Mouse (Mus musculus) intestine, embryonic 14.5 days (tissue): ENCODE results near the gene Tbx21. TPM values are rescaled to one million over a fixed set of nuclear protein-coding genes. Genes with fewer than 3 reads are reported as not detected.

Experiments used
- ATAC-seq: fragments of 200-750 bp; cut with Nextera tagmentation; replicated peaks from 2 replicates; pipeline ENCODE4 v1.8.0; 2017; ENCODE audit warnings: low read depth, moderate number of reproducible peaks, moderate TSS enrichment, moderate library complexity; ENCODE audit not compliant: low FRiP score, low TSS enrichment
- DNase-seq: peaks from one replicate; pipeline ENCODE4 v3.0.0-alpha.2; 2018; ENCODE audit warnings: low spot score
- H3K27ac ChIP-seq: fragments of 300-500 bp; sonication (generic); 2 replicates; pipeline ENCODE4 v1.5.1; 2014; ENCODE audit warnings: low read depth, mild to moderate bottlenecking, control low read depth
- H3K27me3 ChIP-seq: fragments of 300-500 bp; sonication (generic); replicated peaks from 2 replicates; pipeline ENCODE4 v1.6.1; 2014; ENCODE audit warnings: low read length, control low read depth; ENCODE audit not compliant: control insufficient read depth, insufficient read depth
- H3K36me3 ChIP-seq: fragments of 300-500 bp; sonication (generic); 2 replicates; pipeline ENCODE4 v1.6.1; 2014; ENCODE audit warnings: low read length, control low read depth; ENCODE audit not compliant: control insufficient read depth, insufficient read depth
- H3K4me1 ChIP-seq: fragments of 300-500 bp; sonication (generic); replicated peaks from 2 replicates; pipeline ENCODE4 v1.6.1; 2014; ENCODE audit warnings: low read length, control low read depth, mixed read lengths; ENCODE audit not compliant: control insufficient read depth, insufficient read depth
- H3K4me2 ChIP-seq: fragments of 300-500 bp; sonication (generic); 2 replicates; pipeline ENCODE4 v1.6.1; 2014; ENCODE audit warnings: low read length
- H3K4me3 ChIP-seq: fragments of 300-500 bp; sonication (generic); 2 replicates; pipeline ENCODE4 v1.5.1; 2014; ENCODE audit warnings: low read depth, low read length, control low read depth, mixed read lengths
- H3K9ac ChIP-seq: fragments of 300-500 bp; sonication (generic); 2 replicates; pipeline ENCODE4 v1.6.1; 2014; ENCODE audit warnings: mild to moderate bottlenecking, low read length
- H3K9me3 ChIP-seq: fragments of 300-500 bp; sonication (generic); 2 replicates; pipeline ENCODE4 v1.6.1; 2016; ENCODE audit warnings: low read length, control low read depth; ENCODE audit not compliant: control insufficient read depth
- WGBS: fragments of 180-500 bp; shearing (Covaris S2); extraction: QIAGEN DNeasy Blood & Tissue Kit; methylation state at CpG from one replicate; pipeline ENCODE4 v1.1.7; 2014; 5-methylcytosine and 5-hydroxymethylcytosine counted together
- polyA plus RNA-seq: library from polyadenylated mRNA; unstranded; fragments of >200 nt; fragmentation: Nextera tagmentation; extraction: Ambion mirVana; gene quantifications from 2 replicates; pipeline ENCODE4 v1.2.1, GENCODE M21; 2014

Gene Tbx21
- polyA plus RNA-seq, 1 experiment from 2014 or later = not detected

DNA sequence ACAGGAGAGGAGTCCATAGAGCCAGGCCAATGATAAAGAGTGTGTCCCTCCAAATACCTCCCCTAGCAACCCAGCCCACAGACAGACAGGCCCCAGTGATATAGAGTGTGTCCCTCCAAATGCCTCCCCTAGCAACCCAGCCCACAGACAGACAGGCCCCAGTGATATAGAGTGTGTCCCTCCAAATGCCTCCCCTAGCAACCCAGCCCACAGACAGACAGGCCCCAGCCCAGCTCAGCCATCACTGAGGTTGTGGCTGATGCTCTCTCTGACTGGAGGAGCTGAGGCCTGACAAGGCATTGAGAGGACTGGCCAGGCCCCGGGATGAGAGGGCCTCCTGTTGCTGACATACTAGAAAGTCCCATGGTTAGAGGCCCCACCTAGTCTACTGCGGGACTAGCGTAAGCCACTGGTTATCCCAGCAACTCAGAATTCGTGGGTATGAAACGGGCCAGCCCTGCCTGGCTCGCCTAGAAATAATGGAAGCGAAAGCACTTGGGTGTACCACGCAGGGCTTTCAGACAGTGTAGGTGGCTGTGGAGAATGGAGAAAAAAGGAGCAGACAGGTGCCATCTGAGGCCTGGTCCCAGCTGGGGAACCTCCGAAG lies 2.5 kb downstream of the Tbx21 start:
- H3K4me1 ChIP-seq = peaks cover 9% of the 10 kb centered on the region
- no peak overlapping the region for H3K27ac ChIP-seq
- no peaks in the 10 kb centered on the region for H3K36me3 ChIP-seq
- H3K27me3 ChIP-seq = peaks cover 51% of the 10 kb centered on the region
- no peaks in the 10 kb centered on the region for H3K9me3 ChIP-seq
- H3K9ac ChIP-seq = no peak overlapping the region
- H3K4me2 ChIP-seq = no peak overlapping the region
- no peak overlapping the region for H3K4me3 ChIP-seq
- ATAC-seq (no peak), DNase-seq (peak; percentile 50)
- 79% methylated on average over 9 of the region's 9 CpGs for WGBS

DNA sequence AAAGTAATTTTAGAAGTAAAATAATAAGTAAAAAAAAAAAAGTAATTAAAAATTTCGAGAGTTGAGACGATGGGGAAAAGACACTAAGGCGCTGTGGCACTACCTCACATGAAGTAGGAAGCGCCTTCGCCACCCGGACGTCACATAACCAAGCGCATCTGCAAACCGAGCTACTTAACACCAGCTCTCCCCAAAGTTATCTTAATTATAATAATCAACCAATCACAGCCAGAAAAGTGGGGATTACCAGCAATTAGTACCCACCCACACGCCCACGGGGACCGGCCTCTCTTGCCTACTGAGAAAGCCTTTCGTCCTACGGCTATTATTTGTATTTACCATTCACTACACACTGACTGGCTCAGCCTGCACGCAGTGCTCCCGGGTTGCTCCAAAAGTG lies 6.2 kb downstream of the Tbx21 start:
- no peak for DNase-seq
- peaks cover 16% of the 10 kb centered on the region for H3K27me3 ChIP-seq
- no peak for ATAC-seq
- H3K36me3 ChIP-seq = no peaks in the 10 kb centered on the region
- no peaks in the 10 kb centered on the region for H3K9me3 ChIP-seq
- WGBS = 87% methylated on average over 16 of the region's 16 CpGs
- no peak overlapping the region for H3K9ac ChIP-seq
- H3K27ac ChIP-seq = no peak overlapping the region
- no peak overlapping the region for H3K4me3 ChIP-seq
- no peak overlapping the region for H3K4me2 ChIP-seq
- no peaks in the 10 kb centered on the region for H3K4me1 ChIP-seq

DNA sequence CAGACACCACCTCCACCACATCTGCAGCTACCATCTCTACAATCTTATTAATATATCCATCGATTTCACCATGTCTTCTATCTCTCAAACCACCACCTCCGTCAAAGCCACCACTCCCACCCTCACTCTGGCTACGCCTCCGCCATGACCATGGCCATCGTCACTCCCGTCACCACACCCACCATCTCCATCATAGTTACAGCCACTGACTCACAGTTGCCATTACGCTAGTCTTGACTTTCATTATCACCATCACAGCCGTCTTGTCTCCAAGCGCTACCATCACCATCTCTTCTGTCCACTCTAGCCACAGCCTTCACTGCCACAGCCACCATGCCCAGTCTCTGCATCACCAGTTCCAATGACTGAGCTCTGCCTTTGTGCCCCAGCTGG lies 11.0 kb downstream of the Tbx21 start:
- ATAC-seq = no peak
- WGBS = 92% methylated on average over 9 of the region's 9 CpGs

DNA sequence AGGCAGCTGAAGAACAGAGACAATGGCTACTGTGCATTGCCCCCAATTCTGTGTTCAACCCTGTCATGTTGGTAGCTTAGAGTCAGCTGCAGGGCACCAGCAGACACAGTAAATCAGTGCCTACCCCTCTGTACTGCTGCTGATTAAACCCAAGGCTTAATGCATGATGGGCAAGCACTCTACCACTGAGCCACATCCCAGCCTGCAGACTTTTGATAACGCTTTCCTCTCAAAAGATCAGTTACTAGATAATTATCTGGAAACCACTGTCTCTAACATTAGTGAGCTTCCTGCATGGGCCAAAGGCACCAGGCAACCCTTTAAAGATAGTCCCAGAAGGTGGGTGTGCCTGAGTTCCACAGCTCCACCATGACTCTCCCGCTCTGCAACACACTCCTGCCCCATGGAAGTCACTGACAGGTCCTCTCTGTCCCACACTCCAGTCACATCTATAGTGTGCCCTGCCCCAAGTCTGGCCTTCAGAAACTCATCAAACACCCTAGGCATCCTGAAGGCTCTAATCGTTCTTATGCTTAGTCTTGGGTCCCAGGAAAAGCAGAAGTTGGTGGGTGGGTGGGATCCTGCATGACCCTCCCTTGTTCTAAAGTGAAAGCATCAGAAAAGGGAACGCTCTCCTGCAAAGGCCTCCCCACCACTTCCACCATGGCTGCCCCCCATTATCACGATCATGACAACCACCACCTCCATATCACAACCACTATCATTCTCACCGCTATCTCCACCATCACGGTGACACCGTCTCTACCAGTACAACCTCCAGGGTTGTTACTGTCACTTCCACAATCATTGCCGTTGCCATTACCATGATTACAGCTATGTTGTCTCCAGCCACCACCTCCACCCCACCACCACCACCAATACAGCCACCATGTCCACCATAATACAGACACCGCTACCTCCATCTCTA lies 11.7 kb downstream of the Tbx21 start:
- H3K9me3 ChIP-seq = no peaks in the 10 kb centered on the region
- no peak for DNase-seq
- H3K9ac ChIP-seq = no peak overlapping the region
- H3K27ac ChIP-seq = no peak overlapping the region
- WGBS = 90% methylated on average over 10 of the region's 10 CpGs
- H3K4me2 ChIP-seq = no peak overlapping the region
- no peaks in the 10 kb centered on the region for H3K36me3 ChIP-seq
- no peak for ATAC-seq
- no peak overlapping the region for H3K4me3 ChIP-seq
- H3K4me1 ChIP-seq = no peaks in the 10 kb centered on the region
- H3K27me3 ChIP-seq = peaks cover 26% of the 10 kb centered on the region

More for the DNA sequence above, 11.0 kb downstream of the Tbx21 start:
- H3K9me3 ChIP-seq = no peaks in the 10 kb centered on the region
- no peak overlapping the region for H3K4me3 ChIP-seq
- H3K27ac ChIP-seq = no peak overlapping the region
- H3K36me3 ChIP-seq = no peaks in the 10 kb centered on the region
- no peak for DNase-seq
- peaks cover 19% of the 10 kb centered on the region for H3K27me3 ChIP-seq
- H3K4me1 ChIP-seq = no peaks in the 10 kb centered on the region
- H3K9ac ChIP-seq = no peak overlapping the region
- H3K4me2 ChIP-seq = no peak overlapping the region

DNA sequence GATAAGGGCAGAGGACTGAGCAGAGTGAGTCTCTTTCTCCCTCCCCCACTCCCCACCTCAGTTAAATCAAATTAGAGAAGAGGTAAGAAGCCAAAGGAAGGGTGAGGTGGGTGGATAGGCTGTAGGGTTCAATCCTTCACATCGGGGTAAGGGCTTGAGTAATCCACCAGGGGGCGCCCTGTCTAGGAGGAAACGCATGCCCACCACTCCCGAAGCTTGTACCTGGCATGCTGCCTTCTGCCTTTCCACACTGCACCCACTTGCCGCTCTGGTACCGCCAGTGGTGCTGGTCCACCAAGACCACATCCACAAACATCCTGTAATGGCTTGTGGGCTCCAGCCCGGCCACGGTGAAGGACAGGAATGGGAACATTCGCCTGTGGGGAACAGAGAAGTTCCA lies 13.4 kb downstream of the Tbx21 start:
- no peak overlapping the region for H3K27ac ChIP-seq
- H3K4me2 ChIP-seq = no peak overlapping the region
- no peak overlapping the region for H3K4me3 ChIP-seq
- DNase-seq = peak; percentile 74
- peaks cover 34% of the 10 kb centered on the region for H3K27me3 ChIP-seq
- no peaks in the 10 kb centered on the region for H3K9me3 ChIP-seq
- no peaks in the 10 kb centered on the region for H3K4me1 ChIP-seq
- no peak overlapping the region for H3K9ac ChIP-seq
- no peak for ATAC-seq
- WGBS = 22% methylated on average over 9 of the region's 9 CpGs
- no peaks in the 10 kb centered on the region for H3K36me3 ChIP-seq

DNA sequence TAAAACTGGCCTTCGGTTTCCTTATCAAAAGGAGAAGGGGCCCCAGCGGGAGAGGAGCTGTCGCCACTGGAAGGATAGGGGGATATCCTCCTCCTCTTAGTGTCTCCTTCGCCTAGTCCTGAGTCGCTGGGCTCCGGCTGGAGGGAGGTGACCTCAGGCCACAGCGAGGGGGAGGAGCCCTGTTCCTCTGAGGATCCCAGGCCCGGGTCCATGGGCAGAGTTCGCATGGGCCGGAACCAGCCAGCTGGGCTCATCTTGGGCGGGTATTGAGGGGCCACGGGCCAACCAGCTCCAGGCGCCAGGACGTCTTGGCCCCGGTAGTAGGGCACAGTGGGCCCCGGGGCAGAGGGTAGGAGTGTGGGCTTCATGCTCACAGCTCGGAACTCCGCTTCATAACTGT lies 16.3 kb downstream of the Tbx21 start:
- H3K4me1 ChIP-seq = no peaks in the 10 kb centered on the region
- H3K9me3 ChIP-seq = no peaks in the 10 kb centered on the region
- no peaks in the 10 kb centered on the region for H3K36me3 ChIP-seq
- 23% methylated on average over 18 of the region's 18 CpGs for WGBS
- ATAC-seq (no peak), DNase-seq (no peak)
- H3K4me2 ChIP-seq = no peak overlapping the region
- no peak overlapping the region for H3K9ac ChIP-seq
- H3K4me3 ChIP-seq = no peak overlapping the region
- no peak overlapping the region for H3K27ac ChIP-seq
- peaks cover 34% of the 10 kb centered on the region for H3K27me3 ChIP-seq

DNA sequence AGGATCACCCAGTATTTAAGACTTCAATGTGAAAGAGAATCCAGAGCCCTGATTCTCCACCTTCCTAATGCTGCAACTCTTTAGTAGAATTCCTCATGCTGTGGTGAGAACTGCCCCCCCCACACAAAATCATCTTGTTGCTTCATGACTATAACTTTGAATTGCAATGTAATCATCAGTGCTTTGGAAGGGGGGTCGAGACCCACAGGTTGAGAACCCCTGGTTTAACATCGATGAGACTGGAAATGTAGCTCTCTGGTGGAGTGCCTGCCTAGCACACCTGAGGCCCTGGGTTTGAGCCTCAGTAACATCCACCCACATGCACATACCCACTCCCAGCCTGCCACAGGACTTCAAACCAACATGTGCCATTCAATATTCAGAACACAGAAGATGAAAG lies 20.5 kb downstream of the Tbx21 start:
- Histone ChIP-seq H3K4me1 (no peaks in the 10 kb centered on the region), H3K27me3 (peaks cover 20% of the 10 kb centered on the region), H3K9me3 (no peaks in the 10 kb centered on the region), H3K27ac (no peak overlapping the region), H3K9ac (no peak overlapping the region), H3K36me3 (no peaks in the 10 kb centered on the region), H3K4me3 (no peak overlapping the region), H3K4me2 (no peak overlapping the region)
- 64% methylated on average over 2 of the region's 2 CpGs for WGBS
- ATAC-seq (no peak), DNase-seq (no peak)

DNA sequence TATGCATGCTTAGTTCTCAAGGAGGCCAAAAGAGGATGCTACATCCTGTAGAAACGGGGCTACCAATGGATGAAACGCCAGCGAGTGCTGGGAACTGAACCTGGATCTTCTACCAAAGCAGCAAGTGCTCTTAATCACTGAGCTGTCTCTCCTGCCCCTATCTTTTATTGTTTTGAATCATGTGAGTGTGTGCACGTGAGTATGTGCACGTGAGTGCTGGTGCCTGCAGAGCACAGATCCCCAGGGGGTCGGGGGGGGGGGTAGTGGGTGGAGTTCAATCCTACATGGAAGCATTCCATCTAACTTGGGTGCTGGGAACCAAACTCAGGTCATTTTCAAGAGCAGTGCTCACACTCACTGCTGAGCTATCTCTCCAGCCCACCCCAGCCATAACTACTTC lies 28.8 kb downstream of the Tbx21 start:
- no peak overlapping the region for H3K4me3 ChIP-seq
- H3K4me2 ChIP-seq = no peak overlapping the region
- 0 out of 2 replicates have a peak, but pooled peaks cover 4% of the 10 kb centered on the region for H3K9me3 ChIP-seq
- DNase-seq = no peak
- no peaks in the 10 kb centered on the region for H3K36me3 ChIP-seq
- H3K4me1 ChIP-seq = peaks cover 6% of the 10 kb centered on the region; the same call in 1 of the 2 replicates
- H3K9ac ChIP-seq = no peak overlapping the region
- H3K27me3 ChIP-seq = no peaks in the 10 kb centered on the region
- ATAC-seq = no peak
- H3K27ac ChIP-seq = no peak overlapping the region
- 71% methylated on average over 6 of the region's 6 CpGs for WGBS
